Mouse (Mus musculus): ENCODE results near the gene Selenow.

DNA sequence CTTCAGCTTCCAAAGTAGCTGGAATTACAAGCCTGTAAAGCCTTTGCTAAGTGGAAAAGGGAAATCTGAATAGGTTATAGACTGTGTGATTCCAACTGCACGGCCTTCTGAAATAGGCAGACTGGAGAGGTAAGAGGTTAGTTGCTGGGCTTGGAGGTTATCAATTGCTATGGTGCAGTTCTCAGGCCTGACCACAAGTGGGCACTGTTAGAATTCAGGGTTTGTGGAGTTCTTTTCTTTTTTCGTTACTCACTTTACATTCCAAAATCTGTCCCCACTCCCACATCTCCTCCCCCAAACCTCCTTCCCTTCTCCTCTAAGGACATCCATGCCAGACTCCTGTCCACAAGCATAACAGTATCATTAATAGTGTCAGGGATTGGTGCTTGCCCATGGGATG lies 8.0 kb downstream of the Selenow start:
- TF ChIP-seq CTCF (IDR thresholded peaks at IDR 0.05; ENCODE audit: low read depth) (peak; percentile 81), EP300 (optimal IDR thresholded peaks at IDR 0.05) (no peak)

Measured in stomach, postnatal 0 days (tissue).